Mouse (Mus musculus): ENCODE data around the gene Bcl6.

The Bcl6 gene

GRCm38 (mm10) chr16:23972901-23973300, 15.8 kb downstream of the Bcl6 start:
- DNase-seq: no peak

GRCm38 (mm10) chr16:23972126-23972740, 16.4 kb downstream of the Bcl6 start:
- no peak for DNase-seq

- DNase-seq: no peak
Observed at GRCm38 (mm10) chr16:23969919-23970318, 18.7 kb downstream of the Bcl6 start.

DNA sequence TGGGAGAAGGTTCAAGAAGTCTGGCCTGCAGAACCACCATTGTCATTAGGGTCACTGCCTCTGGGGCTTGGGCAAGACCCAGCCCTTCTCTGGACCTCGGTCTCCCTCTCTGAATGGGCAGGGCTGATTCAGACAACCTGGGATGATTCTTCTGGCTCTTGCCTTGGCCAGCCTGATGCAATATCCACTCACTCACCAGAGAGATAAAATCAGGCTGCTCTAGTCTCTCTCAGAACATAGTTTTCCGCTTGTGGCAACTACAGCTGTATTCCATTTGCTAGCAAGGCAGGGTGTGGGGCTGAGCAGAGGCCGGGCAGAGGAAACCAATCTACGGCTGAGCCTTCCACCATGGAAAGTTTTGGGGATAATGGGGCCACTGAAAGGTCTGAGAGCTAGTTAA, 19.8 kb downstream of the Bcl6 start:
- no peak for DNase-seq

DNA sequence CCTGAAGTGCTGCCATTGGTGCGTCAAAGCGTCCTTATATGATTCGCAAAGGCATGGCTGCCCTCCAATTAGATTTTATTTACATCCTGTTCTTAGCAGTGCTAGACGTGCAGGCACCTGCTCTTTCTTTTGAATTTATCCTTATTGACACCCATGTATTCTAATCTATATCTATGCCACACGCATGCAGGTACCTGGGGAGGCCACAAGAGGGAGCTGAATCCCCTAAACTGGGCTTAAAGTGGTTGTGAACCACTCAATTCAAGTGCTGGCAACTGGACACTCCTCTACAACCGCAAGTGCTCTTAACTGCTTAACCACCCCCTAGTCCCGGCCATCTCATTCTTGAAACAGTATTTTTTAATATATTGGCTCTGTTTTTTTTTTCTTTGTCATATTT, 21.4 kb downstream of the Bcl6 start:
- no peak for DNase-seq

DNA sequence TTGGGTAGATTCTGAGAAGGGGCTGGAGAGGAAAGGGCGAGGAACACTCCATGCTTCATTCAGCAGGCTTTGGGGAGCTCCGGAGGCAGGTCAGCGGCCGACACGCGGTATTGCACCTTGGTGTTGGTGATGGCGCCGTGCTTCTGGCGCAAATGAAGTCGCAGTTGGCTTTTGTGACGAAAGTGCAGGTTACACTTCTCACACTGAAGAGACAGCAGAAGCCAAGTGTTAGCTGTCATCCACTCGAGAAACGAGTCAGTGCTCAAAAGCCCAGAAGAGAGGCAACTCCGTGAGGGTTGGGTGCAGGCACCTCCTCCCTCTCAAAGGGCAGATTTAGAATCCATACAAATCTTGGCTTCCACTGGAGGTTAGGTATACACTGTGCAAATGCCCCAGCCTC, 22.6 kb downstream of the Bcl6 start:
- DNase-seq: no peak

- DNase-seq: no peak
Observed at GRCm38 (mm10) chr16:23964706-23965367, 23.8 kb downstream of the Bcl6 start.

GRCm38 (mm10) chr16:23963896-23964668, 24.6 kb downstream of the Bcl6 start:
- no peak for DNase-seq

DNA sequence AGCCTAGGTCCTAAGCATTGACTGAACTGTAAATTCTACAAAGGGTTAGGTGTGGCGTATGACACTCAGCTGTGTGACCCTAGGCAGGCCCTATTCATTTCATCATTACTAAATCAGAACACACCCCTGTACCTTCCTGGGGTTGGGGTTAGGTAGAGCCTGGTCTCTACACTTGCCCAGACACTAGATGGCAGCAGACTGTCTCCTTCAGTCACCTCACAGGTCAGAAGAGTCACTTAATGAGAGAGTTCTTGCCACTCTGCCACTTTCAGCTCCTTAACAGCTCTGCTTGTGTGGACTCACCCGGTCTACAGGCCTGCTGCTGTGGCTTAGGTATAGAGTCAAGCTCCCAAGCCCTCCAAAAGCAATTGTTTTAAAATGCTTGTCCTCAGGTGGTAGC, 26.3 kb downstream of the Bcl6 start:
- no peak for DNase-seq

DNA sequence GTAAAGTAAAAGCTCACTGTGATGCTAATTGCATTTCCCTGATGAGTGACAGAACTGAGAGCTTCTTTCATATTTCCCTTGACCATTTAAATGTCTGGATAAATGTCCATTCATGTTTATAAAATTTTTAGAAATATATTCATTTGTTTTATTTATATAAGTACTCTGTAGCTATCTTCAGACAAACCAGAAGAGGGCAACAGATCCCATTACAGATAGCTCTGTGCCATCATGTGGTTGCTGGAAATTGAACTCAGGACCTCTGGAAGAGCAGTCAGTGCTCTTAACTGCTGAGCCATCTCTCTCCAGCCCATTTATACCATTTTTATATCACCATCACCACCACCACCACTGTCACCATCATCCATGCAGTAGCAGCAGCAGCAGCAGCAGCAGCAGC, 29.7 kb downstream of the Bcl6 start:
- DNase-seq: no peak

DNA sequence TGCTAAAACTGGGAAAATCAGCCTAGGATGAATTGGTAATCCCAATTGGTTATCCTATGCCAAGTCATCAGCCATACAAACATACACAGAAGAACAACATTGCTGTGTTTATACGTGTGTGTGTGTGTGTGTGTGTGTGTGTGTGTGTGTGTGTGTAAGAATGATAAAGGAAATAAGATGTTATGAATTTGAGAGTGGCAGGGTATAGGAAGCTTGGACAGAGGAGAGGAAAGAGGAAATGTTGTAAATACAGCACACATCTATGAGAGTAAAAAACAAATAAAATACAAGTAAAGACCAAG, 34.7 kb downstream of the Bcl6 start:
- no peak for DNase-seq

DNA sequence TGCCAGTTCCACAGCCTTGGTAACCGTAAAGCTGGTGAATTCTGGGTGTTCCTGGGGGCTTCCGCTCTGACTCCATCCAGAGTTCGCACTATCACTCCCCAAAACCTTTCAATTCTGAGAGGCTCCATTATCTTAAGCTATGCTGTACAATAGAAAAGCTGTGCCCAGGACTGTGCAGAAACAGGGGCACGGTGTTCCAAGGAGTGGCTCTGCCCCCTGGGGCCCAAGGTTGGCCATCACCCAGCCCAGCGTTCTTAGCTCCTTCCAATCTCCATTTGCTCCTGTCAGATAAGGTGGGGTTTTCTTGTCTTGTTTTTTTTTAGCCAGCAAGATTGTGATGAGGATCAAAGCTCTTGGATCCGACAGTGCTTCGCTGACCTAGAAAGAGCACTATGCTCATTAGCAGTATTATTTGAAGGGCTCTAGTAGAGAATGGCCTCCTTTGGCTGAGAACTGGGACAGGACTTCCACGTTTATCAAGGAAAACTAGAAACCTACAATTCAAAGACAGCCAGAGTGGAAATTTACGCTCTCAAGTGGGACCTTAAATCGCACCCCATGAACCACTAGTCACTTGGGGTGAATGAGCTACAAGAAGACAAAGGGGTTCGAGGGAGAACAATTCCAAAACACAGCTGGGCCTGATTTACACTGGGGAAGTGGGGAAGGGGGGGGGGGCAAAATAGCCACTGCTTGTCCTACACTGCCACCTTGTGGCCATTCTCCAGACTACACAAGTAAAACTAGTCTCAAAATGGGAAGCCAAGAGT, 35.3 kb downstream of the Bcl6 start:
- peak in 1 of 2 experiments; percentile 59 for DNase-seq

- no peak for DNase-seq
Observed at GRCm38 (mm10) chr16:23952101-23952727, 36.4 kb downstream of the Bcl6 start.

GRCm38 (mm10) chr16:23947654-23948053, 41.0 kb downstream of the Bcl6 start:
- DNase-seq: no peak

- no peak for DNase-seq
Observed at GRCm38 (mm10) chr16:23944801-23945200, 43.9 kb downstream of the Bcl6 start.

DNA sequence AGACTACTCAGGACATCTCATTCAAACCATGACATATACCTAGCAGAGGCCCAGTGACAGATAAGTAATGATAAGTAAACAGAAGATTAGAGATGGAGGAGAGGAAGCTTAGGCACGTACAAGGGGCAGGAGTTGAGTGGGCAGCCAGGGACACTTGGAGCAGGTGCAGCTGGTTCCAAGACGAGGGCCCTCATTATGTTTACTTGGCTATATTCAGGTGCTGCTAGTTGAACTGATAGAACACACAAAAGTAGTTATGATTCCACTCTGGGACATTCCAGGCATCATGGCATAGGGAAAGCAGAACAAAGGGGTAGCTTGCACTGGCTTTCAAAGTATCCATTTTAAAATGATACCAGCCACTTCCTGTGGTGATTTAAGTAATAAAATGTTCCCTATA, 54.3 kb downstream of the Bcl6 start:
- DNase-seq: no peak

DNA sequence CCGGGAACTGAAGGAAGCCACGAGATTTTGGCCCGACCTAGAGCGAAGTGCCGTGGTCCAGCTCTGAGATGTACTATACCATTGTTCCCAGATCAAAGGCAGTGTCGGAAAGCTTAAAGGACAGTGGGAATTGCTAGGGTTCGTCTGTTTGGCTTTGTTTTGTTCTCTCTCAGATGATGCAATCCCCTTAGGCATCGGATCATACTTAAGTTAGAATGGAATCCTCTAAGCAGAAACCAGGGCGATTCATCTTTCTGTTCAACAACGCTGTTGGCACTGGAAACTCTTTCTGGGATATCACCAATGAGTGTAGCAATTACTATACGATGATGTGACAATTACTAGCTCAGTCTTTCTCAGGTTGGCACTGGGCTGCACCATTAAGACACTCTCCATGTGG, 56.4 kb downstream of the Bcl6 start, which contains the start of gene Rtp2:
Gene Rtp2, minus strand, starts transcription at position 101 of the 400 bp plus-strand sequence.
- DNase-seq: no peak

GRCm38 (mm10) chr16:23931275-23931674, 57.4 kb downstream of the Bcl6 start:
- no peak for DNase-seq

GRCm38 (mm10) chr16:23930426-23931073, 58.1 kb downstream of the Bcl6 start:
- DNase-seq: no peak

GRCm38 (mm10) chr16:23927301-23928114, 61.1 kb downstream of the Bcl6 start:
- DNase-seq: no peak

GRCm38 (mm10) chr16:23922906-23923305, 65.7 kb downstream of the Bcl6 start:
- no peak for DNase-seq
